Mouse (Mus musculus) small intestine, adult 2 months (tissue): ENCODE data around the gene 4933407L21Rik.

ENCODE experiments used
- CTCF ChIP-seq: fragments of 200-500 bp; IDR thresholded peaks from 2 replicates; pipeline ENCODE4 v1.5.1; 2012; ENCODE audit warnings: low read depth, mild to moderate bottlenecking, control low read depth, inconsistent platforms, low read length, moderate library complexity, mixed read lengths; ENCODE audit not compliant: insufficient replicate concordance, insufficient read length; ENCODE audit errors: extremely low read depth
- POLR2A ChIP-seq: fragments of 200-500 bp; IDR thresholded peaks from 2 replicates; pipeline ENCODE4 v1.6.1; 2012; ENCODE audit warnings: low read depth, mild to moderate bottlenecking, control low read depth, inconsistent platforms, low read length, moderate library complexity

GRCm38 (mm10) chr1:85962081-85962480, 33.8 kb downstream of the 4933407L21Rik start:
- no peak for TF ChIP-seq POLR2A
- no peak for TF ChIP-seq CTCF
